Mouse (Mus musculus) right cerebral cortex, postnatal 25 days (tissue): ENCODE data around the gene Ak2.

ENCODE experiments used
- DNase-seq: peaks from one replicate; pipeline ENCODE4 v3.0.0; 2022

Gene Ak2

DNA sequence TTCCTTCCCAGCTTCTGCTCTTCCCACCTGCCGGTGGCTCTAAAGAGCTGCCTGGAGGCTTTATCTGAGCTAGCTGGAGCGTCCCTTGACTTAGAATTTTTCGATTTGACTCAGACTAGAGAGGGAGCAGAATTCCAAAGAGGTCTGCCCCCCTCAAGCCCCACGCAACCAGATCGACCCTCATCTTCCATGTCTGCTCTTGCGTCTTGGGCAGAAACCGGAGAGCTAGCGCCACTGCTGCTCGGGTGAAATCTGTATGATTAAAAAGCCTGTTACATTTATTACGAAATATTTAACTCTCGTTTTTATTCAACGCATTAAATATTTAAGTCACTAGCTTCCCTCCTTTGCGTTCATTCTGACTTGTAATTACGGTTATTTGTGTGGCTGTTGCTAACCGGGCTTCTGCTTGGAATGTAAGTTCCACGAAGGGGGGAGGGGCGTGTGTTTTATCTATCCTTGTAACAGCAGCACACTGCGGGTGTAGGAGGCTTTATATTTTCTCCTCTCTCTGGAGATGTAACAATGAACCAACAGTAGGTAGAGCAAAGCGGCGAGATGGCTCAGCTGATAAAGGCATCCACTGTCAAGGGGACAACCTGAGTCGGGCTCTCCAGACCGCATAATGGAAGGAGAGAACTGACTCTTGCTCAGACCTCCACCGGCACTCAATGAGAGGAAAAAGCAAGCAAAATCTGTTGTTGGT, 57.7 kb downstream of the Ak2 start:
- DNase-seq: peak; percentile 36

DNA sequence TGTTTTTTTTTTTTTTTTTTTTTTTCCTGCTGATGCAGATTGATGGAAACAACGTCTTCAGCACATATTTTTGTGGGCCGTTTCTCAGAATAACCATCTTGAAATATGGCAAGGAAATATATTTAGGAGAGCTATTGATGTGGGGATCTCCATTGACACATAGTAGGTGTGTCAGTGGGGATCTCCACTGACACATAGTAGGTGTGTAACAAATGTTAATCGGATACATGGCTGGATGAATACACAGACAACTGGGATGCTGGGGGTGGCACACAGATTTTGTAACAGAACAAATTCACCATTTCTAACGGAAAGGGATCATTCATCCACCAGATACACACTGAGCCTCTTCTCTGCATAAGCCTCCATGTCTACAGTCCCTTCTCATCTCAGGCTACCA, 58.6 kb downstream of the Ak2 start:
- DNase-seq: no peak

DNA sequence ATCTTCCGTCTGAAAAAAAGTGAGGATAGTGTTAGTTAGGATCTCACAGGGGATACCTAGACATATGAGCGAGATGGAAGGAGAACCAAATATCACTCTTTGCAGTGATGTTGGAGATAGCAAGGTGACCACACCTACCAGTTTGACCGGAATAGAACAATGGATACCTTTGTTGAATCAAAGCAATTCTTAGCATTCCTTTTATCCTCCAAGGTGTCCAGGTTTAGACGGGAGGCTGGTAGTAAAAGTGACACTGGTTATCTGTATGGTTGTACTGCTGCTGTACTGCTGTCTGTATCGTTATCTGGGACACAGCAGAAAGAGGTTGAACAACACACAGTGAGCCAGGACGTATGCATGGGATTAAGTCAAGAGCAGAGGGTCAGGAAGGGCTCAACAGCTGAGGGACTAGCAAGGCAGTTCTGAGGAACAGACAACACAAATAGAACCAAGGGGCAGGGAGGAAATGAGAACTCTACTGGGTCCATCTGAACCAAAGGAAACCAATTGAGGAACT, 59.2 kb downstream of the Ak2 start:
- no peak for DNase-seq

DNA sequence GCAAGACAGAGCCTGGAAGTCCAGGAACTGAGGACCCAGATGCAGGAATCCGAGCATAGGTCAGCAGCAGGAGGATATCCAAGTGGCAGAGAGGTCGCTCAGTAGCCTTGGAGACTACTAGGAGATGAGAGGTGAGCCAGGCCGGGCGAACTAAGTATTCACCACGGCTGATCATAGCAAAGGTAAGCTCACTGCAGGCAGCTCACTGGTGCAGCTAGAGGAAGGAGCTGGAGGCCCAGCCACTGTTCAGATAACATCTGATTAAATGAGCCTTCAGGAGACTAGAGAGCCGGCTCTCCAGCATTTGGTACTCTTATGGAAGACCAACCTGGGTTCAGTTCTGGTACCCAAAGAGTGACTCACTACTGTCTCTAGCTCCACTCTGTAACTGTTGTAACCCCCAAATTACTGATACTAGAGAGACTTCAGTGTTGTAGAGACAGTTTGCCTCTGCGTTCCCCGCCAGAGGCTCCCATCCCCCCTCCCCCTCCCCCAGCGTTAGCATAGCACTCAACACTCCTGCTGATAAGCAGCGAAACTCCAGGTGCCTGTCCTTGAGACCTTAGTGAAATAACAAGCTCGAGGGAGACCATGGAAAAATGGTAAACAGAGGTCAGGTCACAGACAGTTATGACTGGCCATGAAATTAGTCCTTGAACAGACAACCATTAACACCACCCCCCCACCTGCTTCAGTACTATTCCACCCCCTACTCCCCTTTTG, 59.9 kb downstream of the Ak2 start:
- DNase-seq: no peak

DNA sequence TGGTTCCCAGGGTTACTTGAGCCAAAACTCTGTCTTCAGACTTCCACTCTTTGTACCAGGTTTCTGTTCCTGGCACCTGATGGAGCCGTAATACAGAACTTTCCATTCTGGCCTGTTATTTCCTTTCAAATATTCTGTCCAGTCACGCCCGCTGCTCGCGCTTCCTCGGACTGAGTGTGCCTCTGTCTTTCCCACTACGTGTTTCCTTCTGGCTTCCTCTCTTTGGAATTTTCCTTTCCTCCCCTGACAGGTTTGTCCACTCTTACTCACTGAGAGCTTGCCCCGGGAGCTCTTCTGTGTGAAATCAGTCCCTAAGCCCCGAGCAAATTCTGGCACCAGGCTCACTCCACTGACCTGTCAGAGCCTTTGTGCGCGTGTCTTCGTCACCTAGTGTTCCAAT, 63.0 kb downstream of the Ak2 start:
- DNase-seq: no peak

DNA sequence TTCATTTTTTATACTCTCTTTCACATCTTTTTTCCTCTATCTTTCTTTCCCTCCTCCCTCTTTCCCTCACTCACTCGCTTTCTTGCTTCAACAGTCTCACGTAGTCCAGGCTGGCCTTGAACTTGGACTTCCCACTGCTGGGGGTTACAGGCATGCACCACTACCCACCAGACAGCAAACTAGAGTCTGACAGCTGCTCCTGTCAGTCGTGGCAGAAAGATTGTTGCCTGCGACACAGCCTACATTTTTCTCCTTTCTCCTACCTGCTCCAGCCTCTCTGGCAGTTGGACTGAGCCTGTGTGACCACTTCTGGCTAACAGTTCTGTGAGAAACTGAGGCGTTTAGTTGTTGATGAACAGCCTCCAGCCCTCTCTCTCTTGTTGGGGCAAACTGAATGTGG, 63.8 kb downstream of the Ak2 start:
- no peak for DNase-seq

DNA sequence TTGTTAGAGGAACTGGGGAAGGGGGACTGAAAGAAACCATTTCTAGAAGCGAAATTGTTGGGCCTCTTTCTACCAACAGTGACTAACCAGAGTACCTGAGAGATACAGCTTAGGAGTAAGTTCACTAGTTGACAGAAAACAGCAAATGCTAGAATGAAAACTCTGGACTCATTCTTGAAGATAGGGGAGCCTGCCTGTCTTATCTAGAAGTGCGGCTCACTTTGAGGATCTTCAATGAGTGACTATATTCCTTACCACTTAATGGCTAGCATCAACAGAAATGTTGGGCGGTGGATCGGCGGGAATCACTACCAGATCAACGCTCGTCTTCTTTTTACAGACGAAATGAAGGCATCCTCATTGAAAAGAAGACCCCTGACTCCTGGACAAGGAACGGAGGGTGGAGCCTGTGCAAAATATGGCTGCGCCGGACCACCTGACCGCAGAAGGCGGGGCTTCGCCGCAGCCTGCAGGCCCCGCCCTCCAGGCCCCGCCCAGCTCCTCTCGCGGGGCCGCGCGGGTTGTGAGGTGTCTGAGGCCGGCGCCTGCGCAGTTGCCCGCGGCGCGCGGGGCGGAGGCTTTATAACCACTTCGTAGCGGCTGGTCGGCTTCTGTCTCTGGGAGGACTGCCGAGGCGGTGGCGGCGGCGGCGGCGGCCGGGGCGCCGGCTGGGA, 65.9 kb downstream of the Ak2 start:
- peak; percentile 96 for DNase-seq

DNA sequence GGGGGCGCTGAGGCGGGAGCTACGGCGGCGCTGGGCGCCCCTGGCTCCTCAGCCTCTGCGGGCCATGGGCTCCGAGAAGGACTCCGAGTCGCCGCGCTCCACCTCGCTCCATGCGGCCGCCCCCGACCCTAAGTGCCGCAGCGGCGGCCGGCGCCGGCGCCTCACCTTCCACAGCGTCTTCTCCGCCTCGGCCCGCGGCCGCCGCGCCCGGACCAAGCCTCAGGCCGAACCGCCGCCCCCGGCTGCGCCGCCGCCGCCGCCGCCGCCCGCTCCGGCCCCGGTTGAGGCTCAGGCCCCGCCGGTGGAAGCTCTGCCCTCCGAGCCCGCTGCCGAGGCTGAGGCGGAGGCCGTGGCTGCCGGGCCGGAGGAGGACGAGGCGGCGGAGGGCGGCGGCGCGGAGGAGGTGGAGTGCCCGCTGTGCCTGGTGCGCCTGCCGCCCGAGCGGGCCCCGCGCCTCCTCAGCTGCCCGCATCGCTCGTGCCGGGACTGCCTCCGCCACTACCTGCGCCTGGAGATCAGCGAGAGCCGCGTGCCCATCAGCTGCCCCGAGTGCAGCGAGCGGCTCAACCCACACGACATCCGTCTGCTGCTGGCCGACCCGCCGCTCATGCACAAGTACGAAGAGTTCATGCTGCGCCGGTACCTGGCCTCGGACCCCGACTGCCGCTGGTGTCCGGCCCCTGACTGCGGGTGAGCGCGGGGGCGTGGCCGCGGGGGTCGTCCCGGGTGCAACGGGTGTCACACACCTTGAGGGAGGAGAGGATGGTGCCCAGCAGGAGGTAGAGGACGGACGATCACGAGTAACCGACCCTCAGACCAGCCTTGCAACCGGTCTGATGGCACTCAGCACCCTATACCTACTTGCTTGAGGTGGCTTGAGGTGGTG, 66.7 kb downstream of the Ak2 start, which contains the start of gene Rnf19b:
Gene Rnf19b (plus strand): TSS at position 65 of the 886 bp plus-strand sequence.
- DNase-seq: peak; percentile 48

DNA sequence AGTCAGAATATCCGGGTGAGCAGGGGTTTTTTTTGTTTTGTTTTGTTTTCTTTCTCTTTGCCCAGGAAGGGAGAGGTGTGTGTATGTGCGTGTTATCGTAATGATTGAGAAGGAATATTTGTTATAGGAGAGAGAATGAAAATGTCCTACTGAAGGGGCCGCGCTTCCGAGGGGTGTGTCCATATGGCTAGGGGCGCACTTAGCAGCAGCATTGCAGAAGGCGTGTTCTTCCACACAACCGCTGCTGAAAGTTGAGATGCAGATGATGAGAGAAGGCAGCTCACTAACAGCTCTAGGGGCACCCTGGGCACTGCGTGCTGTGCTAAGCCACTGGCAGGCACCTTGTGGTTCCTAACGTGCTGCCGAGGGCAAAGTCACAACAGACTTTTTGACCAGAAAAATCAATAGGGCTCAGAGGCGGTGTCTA, 67.4 kb downstream of the Ak2 start:
- peak; percentile 17 for DNase-seq

DNA sequence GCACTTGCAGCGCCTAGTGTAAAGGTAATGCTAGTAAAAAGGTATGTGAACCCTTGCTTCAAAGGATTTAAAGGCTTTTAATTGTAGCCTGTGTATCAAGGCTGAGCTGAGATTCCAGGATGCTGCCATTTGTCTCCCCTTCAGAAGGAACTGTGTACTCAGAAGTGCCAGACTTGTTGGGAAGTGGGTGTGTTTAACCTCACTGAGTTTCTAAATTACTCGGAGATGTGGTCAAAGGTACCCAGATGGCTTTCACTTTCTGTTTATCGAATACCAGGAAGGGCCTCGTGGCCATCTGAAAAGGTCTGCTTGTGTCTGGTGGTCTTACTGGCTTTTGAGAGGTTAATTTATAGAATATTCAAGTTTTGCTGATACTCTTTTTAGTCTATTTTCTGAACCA, 68.2 kb downstream of the Ak2 start:
- no peak for DNase-seq
